In the genomic region with DNA sequence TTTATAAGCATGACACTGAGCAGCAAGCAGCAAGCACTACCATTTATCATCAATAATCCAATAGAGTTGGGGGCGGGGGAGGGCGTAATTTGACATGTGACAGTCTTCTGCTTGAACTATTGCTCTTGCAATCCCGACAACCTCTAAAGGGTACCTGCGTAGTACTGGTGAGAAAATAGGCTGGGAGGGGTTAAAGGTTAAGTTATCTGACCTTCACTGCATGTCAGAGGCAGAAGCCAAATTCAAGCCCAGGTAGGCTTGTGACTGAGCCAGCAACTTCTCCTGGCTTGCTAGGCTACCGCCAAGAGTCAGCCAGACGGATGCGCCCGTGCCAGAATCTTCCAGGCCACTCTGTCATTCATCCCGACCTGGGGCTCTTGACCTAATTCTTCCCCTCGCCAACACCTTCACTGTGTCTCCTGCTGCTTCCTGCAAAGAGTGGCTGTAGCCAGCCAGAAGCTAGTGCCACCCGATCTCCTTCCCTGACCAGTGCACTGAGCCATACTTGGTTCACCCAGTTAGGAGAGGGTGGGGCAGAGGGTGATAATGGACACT, we compare ENCODE assay signal across 19 mouse cellular contexts. TPM values are rescaled to one million over a fixed set of nuclear protein-coding genes. Genes with fewer than 3 reads are reported as not detected.
DNase-seq lines count a peak whose midpoint lies in the region; ATAC-seq lines count a peak whose summit lies in the region.
"Had no signal": no experiment of that assay in that cellular context is flagged by ENCODE, and none has a peak within 500 bp of the region (broad histone marks: within the 10 kb centered on the region; RNA-seq: fewer than 3 reads in every experiment).

No protein-coding gene starts in this region.

- no peak overlapping the region for H3K4me2 ChIP-seq in heart, embryonic 11.5 days
- H3K4me2 ChIP-seq: embryonic facial prominence, embryonic 13.5 days; limb, embryonic 13.5 days; liver, embryonic 15.5 days; midbrain, embryonic 12.5 days had no signal

- 79% methylated on average over 11 of the region's 11 CpGs for WGBS in heart, embryonic 11.5 days (ENCODE audit: insufficient replicate concordance)

- no peak overlapping the region for H3K9ac ChIP-seq in heart, embryonic 11.5 days (ENCODE audit: low read depth, low read length)
- H3K9ac ChIP-seq: embryonic facial prominence, embryonic 13.5 days; limb, embryonic 13.5 days; liver, embryonic 15.5 days; midbrain, embryonic 12.5 days had no signal

- H3K4me3 ChIP-seq in heart, embryonic 11.5 days (ENCODE audit: low read depth, low read length) = no peak overlapping the region
- H3K4me3 ChIP-seq: embryonic facial prominence, embryonic 13.5 days; limb, embryonic 13.5 days; liver, embryonic 15.5 days; midbrain, embryonic 12.5 days had no signal

- no peak overlapping the region for H3K27ac ChIP-seq in heart, embryonic 11.5 days (ENCODE audit: low read depth, low read length)
- H3K27ac ChIP-seq: embryonic facial prominence, embryonic 13.5 days; hindbrain, postnatal 0 days; limb, embryonic 13.5 days; liver, embryonic 15.5 days; midbrain, embryonic 12.5 days had no signal

- H3K4me1 ChIP-seq in heart, embryonic 11.5 days (ENCODE audit: control insufficient read depth, insufficient read depth, low read length) = no peaks in the 10 kb centered on the region
- H3K4me1 ChIP-seq: embryonic facial prominence, embryonic 13.5 days; limb, embryonic 13.5 days; midbrain, embryonic 12.5 days had no signal

- H3K36me3 ChIP-seq in heart, embryonic 11.5 days (ENCODE audit: control insufficient read depth, insufficient read depth, low read length) = no peaks in the 10 kb centered on the region
- H3K36me3 ChIP-seq: embryonic facial prominence, embryonic 13.5 days; limb, embryonic 13.5 days; midbrain, embryonic 12.5 days had no signal

- H3K9me3 ChIP-seq in heart, embryonic 11.5 days (replicated peaks; ENCODE audit: control insufficient read depth, low read length) = no peaks in the 10 kb centered on the region
- H3K9me3 ChIP-seq: embryonic facial prominence, embryonic 13.5 days; limb, embryonic 13.5 days; liver, embryonic 15.5 days; midbrain, embryonic 12.5 days had no signal

- DNase-seq in heart, adult 11 months = peak; percentile 86
- DNase-seq in cerebellum, adult 11 months = peak; percentile 95
- DNase-seq in cerebellum, adult 9-11 months = peak; percentile 99
- peak; percentile 24 for DNase-seq in gastrocnemius, postnatal 10 days
- no peak for DNase-seq in urinary bladder, adult 2 months (ENCODE audit: low spot score)
- DNase-seq in ovary, postnatal 10 days (ENCODE audit: low spot score) = no peak
- DNase-seq in layer of hippocampus, adult 9-11 months = no peak
- DNase-seq: adrenal gland, postnatal 25 days; kidney, adult 9 months; kidney, postnatal 4 days; thymus, adult 2 months had no signal

- no peaks in the 10 kb centered on the region for H3K27me3 ChIP-seq in heart, embryonic 11.5 days (ENCODE audit: control insufficient read depth, insufficient read depth, low read length)
- H3K27me3 ChIP-seq: CH12.LX; embryonic facial prominence, embryonic 13.5 days; limb, embryonic 13.5 days; liver, embryonic 15.5 days; midbrain, embryonic 12.5 days had no signal

- ATAC-seq in heart, embryonic 11.5 days (replicated peaks; ENCODE audit: insufficient number of reproducible peaks, low FRiP score, low TSS enrichment) = no peak
- ATAC-seq: forebrain, embryonic 14.5 days; hindbrain, postnatal 0 days had no signal

RNA-seq across cellular contexts. Expression of a gene that starts 47.0 kb away (rescaled TPM):
- polyA plus RNA-seq in heart, embryonic 11.5 days (2014; fragmentation: Nextera tagmentation; extraction: Ambion mirVana) = 12.9 and 13.8 TPM in 2 replicates
- total RNA-seq in gastrocnemius, postnatal 10 days (2021) = 10 to 100 TPM in 1 of 2 experiments, 1 to 10 TPM in 1; 6.1 to 11.1 TPM
- polyA plus RNA-seq in urinary bladder, adult 2 months (2012; rRNA removed) = 18.1 and 21.7 TPM in 2 replicates

RNA-seq across cellular contexts. Expression of a gene that starts 51.0 kb away (rescaled TPM):
- polyA plus RNA-seq in heart, embryonic 11.5 days (2014; fragmentation: Nextera tagmentation; extraction: Ambion mirVana) = 36.8 and 37.1 TPM in 2 replicates
- total RNA-seq in gastrocnemius, postnatal 10 days (2021) = 10 to 100 TPM; 49.3 to 53.5 TPM
- 69.9 and 73.2 TPM in 2 replicates for polyA plus RNA-seq in urinary bladder, adult 2 months (2012; rRNA removed)

Comparison
In these comparisons a context has a peak if more than half of its experiments do, and no peak if none do; other contexts are left out.
1. DNase-seq: peak in heart, adult 11 months (single experiment), cerebellum, adult 11 months (single experiment), cerebellum, adult 9-11 months (single experiment) and gastrocnemius, postnatal 10 days (single experiment); none in urinary bladder, adult 2 months (single experiment), ovary, postnatal 10 days (single experiment) and layer of hippocampus, adult 9-11 months (single experiment).